Mouse (Mus musculus): Measurements from ENCODE around the gene Vcp. TPM values are rescaled to one million over a fixed set of nuclear protein-coding genes. Genes with fewer than 3 reads are reported as not detected.
A peak's percentile ranks its signal among the peaks of the same experiment; 100 is the strongest.

The Vcp gene
- total and polyA plus RNA-seq, 2 experiments from 2014 or later, result 255 to 443 TPM

GRCm38 (mm10) chr4:42978062-42978461 lies 22.2 kb downstream of the Vcp start:
- Histone ChIP-seq H3K4me3 (ENCODE audit: low read depth, low read length) (no peak overlapping the region), H3K27me3 (ENCODE audit: insufficient read depth, low read length) (no peaks in the 10 kb centered on the region), H3K4me2 (ENCODE audit: low read depth) (no peak overlapping the region), H3K36me3 (ENCODE audit: insufficient read depth) (peaks cover 38% of the 10 kb centered on the region), H3K4me1 (ENCODE audit: insufficient read depth) (no peaks in the 10 kb centered on the region), H3K27ac (ENCODE audit: low read depth, low read length) (no peak overlapping the region), H3K9me3 (ENCODE audit: low read length) (no peaks in the 10 kb centered on the region), H3K9ac (no peak overlapping the region)
- ATAC-seq (no peak), DNase-seq (no peak)
- peak; percentile 33 for TF ChIP-seq CTCF (IDR thresholded peaks at IDR 0.05; ENCODE audit: low read depth)
- WGBS, result 94% methylated on average over 4 of the region's 4 CpGs

DNA sequence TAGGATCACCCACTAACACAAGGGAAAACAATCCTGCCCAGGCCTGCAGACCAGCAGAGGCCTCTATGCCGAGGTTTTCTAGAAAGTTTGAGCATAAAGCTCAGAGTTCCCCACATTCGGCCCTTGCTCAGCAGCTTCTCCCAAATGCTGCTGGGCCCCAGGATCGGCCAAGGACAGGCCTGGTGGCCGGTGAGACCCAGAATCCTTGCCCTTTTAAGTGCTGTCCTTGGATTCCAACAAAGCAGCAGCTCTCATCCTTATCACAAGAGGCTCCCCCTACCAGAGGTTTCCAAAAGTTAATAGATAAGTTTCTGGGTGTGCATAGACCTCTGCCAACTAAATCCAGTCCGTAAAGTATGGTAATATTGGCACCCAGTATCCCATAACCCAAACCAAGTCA lies 26.4 kb downstream of the Vcp start:
- Histone ChIP-seq H3K36me3 (ENCODE audit: insufficient read depth) (peaks cover 10% of the 10 kb centered on the region), H3K27me3 (ENCODE audit: insufficient read depth, low read length) (no peaks in the 10 kb centered on the region), H3K9me3 (ENCODE audit: low read length) (no peaks in the 10 kb centered on the region), H3K4me2 (ENCODE audit: low read depth) (no peak overlapping the region), H3K4me3 (ENCODE audit: low read depth, low read length) (no peak overlapping the region), H3K4me1 (ENCODE audit: insufficient read depth) (no peaks in the 10 kb centered on the region), H3K9ac (no peak overlapping the region), H3K27ac (ENCODE audit: low read depth, low read length) (no peak overlapping the region)
- ATAC-seq, result no peak
- no peak for TF ChIP-seq CTCF (IDR thresholded peaks at IDR 0.05; ENCODE audit: low read depth)
- 84% methylated on average over 5 of the region's 5 CpGs for WGBS
- DNase-seq, result no peak

DNA sequence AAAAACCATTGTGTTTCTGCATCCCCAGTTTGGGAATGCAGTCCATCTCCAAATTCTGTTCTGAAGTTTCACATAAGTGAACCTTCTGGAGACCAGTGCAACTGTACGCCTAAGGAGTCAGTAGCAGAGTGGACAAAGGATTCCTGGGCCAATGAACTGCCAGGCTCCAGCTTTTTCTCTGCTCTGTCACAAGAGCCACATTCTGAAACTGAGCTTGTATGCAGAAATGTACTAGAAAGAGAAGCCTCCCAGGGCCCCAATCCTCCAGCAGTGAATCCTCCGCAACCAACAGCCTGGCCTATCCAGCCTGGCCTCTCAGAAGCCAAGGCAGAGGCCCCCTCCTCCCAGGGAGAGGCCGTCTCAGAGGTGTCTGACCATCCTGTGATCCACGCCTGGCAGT lies 27.4 kb downstream of the Vcp start:
- 75% methylated on average over 4 of the region's 4 CpGs for WGBS
- H3K27ac ChIP-seq (ENCODE audit: low read depth, low read length), result no peak overlapping the region
- H3K9ac ChIP-seq, result no peak overlapping the region
- no peak for DNase-seq
- TF ChIP-seq CTCF (IDR thresholded peaks at IDR 0.05; ENCODE audit: low read depth), result no peak
- H3K4me2 ChIP-seq (ENCODE audit: low read depth), result no peak overlapping the region
- no peak overlapping the region for H3K4me3 ChIP-seq (ENCODE audit: low read depth, low read length)
- no peak for ATAC-seq
- H3K36me3 ChIP-seq (ENCODE audit: insufficient read depth), result peaks cover 5% of the 10 kb centered on the region; the same call in 1 of the 2 replicates
- no peaks in the 10 kb centered on the region for H3K27me3 ChIP-seq (ENCODE audit: insufficient read depth, low read length)
- no peaks in the 10 kb centered on the region for H3K9me3 ChIP-seq (ENCODE audit: low read length)
- H3K4me1 ChIP-seq (ENCODE audit: insufficient read depth), result no peaks in the 10 kb centered on the region

DNA sequence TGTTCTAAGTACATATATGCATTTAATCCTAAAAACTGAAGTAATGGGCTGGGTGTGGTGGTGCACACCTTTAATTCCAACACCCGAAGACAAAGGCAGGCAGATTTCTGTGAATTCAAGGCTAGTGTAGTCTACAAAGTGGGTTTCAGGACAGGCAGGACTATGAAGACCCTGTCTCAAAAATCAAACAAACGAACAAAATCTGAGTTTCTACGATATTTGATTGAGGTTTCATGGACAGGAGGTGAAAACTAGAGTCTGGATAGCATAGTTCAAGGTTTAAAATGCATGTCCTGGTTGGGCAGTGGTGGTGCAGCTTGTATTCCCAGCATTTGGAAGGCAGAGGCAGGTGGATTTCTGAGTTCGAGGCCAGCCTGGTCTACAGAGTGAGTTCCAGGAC lies 31.0 kb downstream of the Vcp start, which contains the start of gene 1700022I11Rik:
Gene 1700022I11Rik, plus strand, starts transcription at position 301 of the 400 bp plus-strand sequence.
- DNase-seq (no peak), ATAC-seq (no peak)
- H3K9me3 ChIP-seq (ENCODE audit: low read length), result no peaks in the 10 kb centered on the region
- no peak within 1 kb of the TSS for H3K9ac ChIP-seq
- H3K4me2 ChIP-seq (ENCODE audit: low read depth), result no peak within 1 kb of the TSS
- H3K4me1 ChIP-seq (ENCODE audit: insufficient read depth), result no peaks in the 10 kb centered on the region
- no peak within 1 kb of the TSS for H3K27ac ChIP-seq (ENCODE audit: low read depth, low read length)
- H3K27me3 ChIP-seq (ENCODE audit: insufficient read depth, low read length), result no peaks in the 10 kb centered on the region
- no peaks in the 10 kb centered on the region for H3K36me3 ChIP-seq (ENCODE audit: insufficient read depth)
- no peak within 1 kb of the TSS for H3K4me3 ChIP-seq (ENCODE audit: low read depth, low read length)
- 87% methylated on average over 4 of the region's 4 CpGs for WGBS
- TF ChIP-seq CTCF (IDR thresholded peaks at IDR 0.05; ENCODE audit: low read depth), result no peak

GRCm38 (mm10) chr4:42965039-42965719 lies 35.1 kb downstream of the Vcp start:
- Histone ChIP-seq H3K4me2 (ENCODE audit: low read depth) (no peak overlapping the region), H3K27me3 (ENCODE audit: insufficient read depth, low read length) (no peaks in the 10 kb centered on the region), H3K9me3 (ENCODE audit: low read length) (no peaks in the 10 kb centered on the region), H3K4me1 (ENCODE audit: insufficient read depth) (no peaks in the 10 kb centered on the region), H3K27ac (ENCODE audit: low read depth, low read length) (no peak overlapping the region), H3K9ac (no peak overlapping the region), H3K4me3 (ENCODE audit: low read depth, low read length) (no peak overlapping the region), H3K36me3 (ENCODE audit: insufficient read depth) (no peaks in the 10 kb centered on the region)
- 14% methylated on average over 12 of the region's 12 CpGs for WGBS
- peak; percentile 71 for ATAC-seq
- DNase-seq, result peak; percentile 90
- peak; percentile 92 for TF ChIP-seq CTCF (IDR thresholded peaks at IDR 0.05; ENCODE audit: low read depth)

GRCm38 (mm10) chr4:42963480-42963879 lies 36.8 kb downstream of the Vcp start:
- Histone ChIP-seq H3K9ac (no peak overlapping the region), H3K9me3 (ENCODE audit: low read length) (no peaks in the 10 kb centered on the region), H3K36me3 (ENCODE audit: insufficient read depth) (peaks cover 6% of the 10 kb centered on the region; the same call in 1 of the 2 replicates), H3K4me2 (ENCODE audit: low read depth) (no peak overlapping the region), H3K4me3 (ENCODE audit: low read depth, low read length) (no peak overlapping the region), H3K27ac (ENCODE audit: low read depth, low read length) (no peak overlapping the region), H3K4me1 (ENCODE audit: insufficient read depth) (no peaks in the 10 kb centered on the region), H3K27me3 (ENCODE audit: insufficient read depth, low read length) (no peaks in the 10 kb centered on the region)
- DNase-seq (no peak), ATAC-seq (no peak)
- TF ChIP-seq CTCF (IDR thresholded peaks at IDR 0.05; ENCODE audit: low read depth), result peak; percentile 38
- 96% methylated on average over 2 of the region's 2 CpGs for WGBS

GRCm38 (mm10) chr4:42961592-42961991 lies 38.7 kb downstream of the Vcp start:
- Histone ChIP-seq H3K36me3 (ENCODE audit: insufficient read depth) (peaks cover 25% of the 10 kb centered on the region), H3K27me3 (ENCODE audit: insufficient read depth, low read length) (no peaks in the 10 kb centered on the region), H3K27ac (ENCODE audit: low read depth, low read length) (no peak overlapping the region), H3K9ac (no peak overlapping the region), H3K9me3 (ENCODE audit: low read length) (no peaks in the 10 kb centered on the region), H3K4me3 (ENCODE audit: low read depth, low read length) (no peak overlapping the region), H3K4me1 (ENCODE audit: insufficient read depth) (no peaks in the 10 kb centered on the region), H3K4me2 (ENCODE audit: low read depth) (no peak overlapping the region)
- peak; percentile 71 for DNase-seq
- TF ChIP-seq CTCF (IDR thresholded peaks at IDR 0.05; ENCODE audit: low read depth), result peak; percentile 77
- 24% methylated on average over 4 of the region's 4 CpGs for WGBS
- peak; percentile 64 for ATAC-seq

Measured in forebrain, postnatal 0 days (tissue).